Mouse (Mus musculus) induced T-regulatory cell, adult 2 months (primary cell): ENCODE measurements around the gene Elof1.
"Not testable (repeated sequence)": the region's sequence is repeated elsewhere in the genome, so short reads cannot be mapped to it uniquely, and the experiment has no call there.

Experiments
- DNase-seq: peaks from one replicate; pipeline ENCODE4 v3.0.0-alpha.2; 2012; ENCODE audit warnings: low read depth

The Elof1 gene

GRCm38 (mm10) chr9:22116740-22117426 lies at the start of gene Elof1:
Gene Elof1, minus strand, starts transcription at chr9:22117172.
- DNase-seq = peak; percentile 99

- no peak for DNase-seq
Observed at GRCm38 (mm10) chr9:22166686-22167085, 49.7 kb upstream of the Elof1 start.

GRCm38 (mm10) chr9:22165964-22166363 lies 49.0 kb upstream of the Elof1 start:
- DNase-seq = no peak

GRCm38 (mm10) chr9:22164711-22165668 lies 48.0 kb upstream of the Elof1 start:
- peak; percentile 64 for DNase-seq

GRCm38 (mm10) chr9:22162912-22163311 lies 45.9 kb upstream of the Elof1 start:
- DNase-seq = no peak

- DNase-seq = no peak
Observed at GRCm38 (mm10) chr9:22162305-22162704, 45.3 kb upstream of the Elof1 start.

- no peak for DNase-seq
Observed at GRCm38 (mm10) chr9:22161299-22161698, 44.3 kb upstream of the Elof1 start.

- no peak for DNase-seq
Observed at GRCm38 (mm10) chr9:22157516-22158265, 40.7 kb upstream of the Elof1 start.

GRCm38 (mm10) chr9:22156497-22157245 lies 39.7 kb upstream of the Elof1 start, which contains the start of gene Pigyl:
Gene Pigyl, plus strand, starts transcription at chr9:22156846.
- DNase-seq = peak; percentile 100

GRCm38 (mm10) chr9:22155614-22156013 lies 38.6 kb upstream of the Elof1 start:
- peak; percentile 93 for DNase-seq

- peak; percentile 41 for DNase-seq
Observed at GRCm38 (mm10) chr9:22153810-22154209, 36.8 kb upstream of the Elof1 start.

- no peak for DNase-seq
Observed at GRCm38 (mm10) chr9:22150946-22151345, 34.0 kb upstream of the Elof1 start.

GRCm38 (mm10) chr9:22150249-22150693 lies 33.3 kb upstream of the Elof1 start:
- DNase-seq = not testable (repeated sequence)

GRCm38 (mm10) chr9:22149426-22150248 lies 32.7 kb upstream of the Elof1 start:
- DNase-seq = peak; percentile 27

- no peak for DNase-seq
Observed at GRCm38 (mm10) chr9:22144304-22144965, 27.5 kb upstream of the Elof1 start.

GRCm38 (mm10) chr9:22143108-22144037 lies 26.4 kb upstream of the Elof1 start:
- DNase-seq = peak; percentile 95

GRCm38 (mm10) chr9:22139746-22140145 lies 22.8 kb upstream of the Elof1 start:
- no peak for DNase-seq

GRCm38 (mm10) chr9:22138480-22138879 lies 21.5 kb upstream of the Elof1 start:
- peak; percentile 69 for DNase-seq
